Mouse (Mus musculus) embryonic stem cell, embryonic (primary cell): ENCODE data around the gene Chrm3.

Experiments used
- CTCF ChIA-PET, 4 experiments: fragments of 300-600 bp in 2 of 4; fragments of 350-600 bp in 2 of 4; sonication (Branson Sonifier 250); formaldehyde crosslinking; loops; one replicate each; lab custom pipeline; 2022; ENCODE audit warnings: inconsistent platforms in 2 of 4; lab: Charles Lee
- POLR2A ChIA-PET, 4 experiments: fragments of 300-600 bp in 2 of 4; fragments of 350-600 bp in 2 of 4; sonication (Branson Sonifier 250); formaldehyde crosslinking; loops; one replicate each; lab custom pipeline; 2022; ENCODE audit warnings: antibody characterized with exemption in 4 of 4, inconsistent platforms in 1 of 4; lab: Charles Lee

The Chrm3 gene

GRCm38 (mm10) chr13:10112211-10112610 lies 248.4 kb downstream of the Chrm3 start:
- POLR2A ChIA-PET: no interaction called here
- CTCF ChIA-PET: no interaction called here

- ChIA-PET CTCF (no interaction called here), POLR2A (interaction anchor here in 1 of 4 experiments (0.6 kb wide), 1 partner anchor 43 kb away, joined by 3 read pairs; no protein-coding TSS in a partner anchor)
These were observed 251.1 kb downstream of the Chrm3 start for GRCm38 (mm10) chr13:10109542-10109941.

- POLR2A ChIA-PET: interaction anchor here in 1 of 4 experiments (0.5 kb wide), 1 partner anchor 734 kb away, joined by 3 read pairs; no protein-coding TSS in a partner anchor
- CTCF ChIA-PET: no interaction called here
These were observed 253.3 kb downstream of the Chrm3 start for GRCm38 (mm10) chr13:10107331-10107730.

- ChIA-PET CTCF (no interaction called here), POLR2A (no interaction called here)
These were observed 269.9 kb downstream of the Chrm3 start for GRCm38 (mm10) chr13:10090778-10091177.

GRCm38 (mm10) chr13:10086336-10086735 lies 274.3 kb downstream of the Chrm3 start:
- ChIA-PET CTCF (no interaction called here), POLR2A (no interaction called here)

- ChIA-PET CTCF (no interaction called here), POLR2A (no interaction called here)
These were observed 278.7 kb downstream of the Chrm3 start for GRCm38 (mm10) chr13:10081896-10082426.

GRCm38 (mm10) chr13:10071165-10071564 lies 289.5 kb downstream of the Chrm3 start:
- CTCF ChIA-PET: interaction anchor here in 2 of 4 experiments (0.5 to 0.6 kb wide), 3 partner anchors 13 to 901 kb away, joined by 3 to 9 read pairs (median 3); no protein-coding TSS in a partner anchor
- POLR2A ChIA-PET: interaction anchor here in 1 of 4 experiments (0.7 kb wide), 1 partner anchor 9 kb away, joined by 3 read pairs; no protein-coding TSS in a partner anchor

GRCm38 (mm10) chr13:10068927-10069580 lies 291.6 kb downstream of the Chrm3 start:
- ChIA-PET CTCF (no interaction called here), POLR2A (no interaction called here)

GRCm38 (mm10) chr13:10066829-10067618 lies 293.6 kb downstream of the Chrm3 start:
- POLR2A ChIA-PET: no interaction called here
- CTCF ChIA-PET: no interaction called here

GRCm38 (mm10) chr13:10065776-10066175 lies 294.9 kb downstream of the Chrm3 start:
- ChIA-PET POLR2A (no interaction called here), CTCF (no interaction called here)

GRCm38 (mm10) chr13:10062681-10063080 lies 298.0 kb downstream of the Chrm3 start:
- CTCF ChIA-PET: no interaction called here
- POLR2A ChIA-PET: no interaction called here

- CTCF ChIA-PET: no interaction called here
- POLR2A ChIA-PET: no interaction called here
These were observed 301.7 kb downstream of the Chrm3 start for GRCm38 (mm10) chr13:10058993-10059392.

GRCm38 (mm10) chr13:10057644-10058198 lies 302.9 kb downstream of the Chrm3 start:
- CTCF ChIA-PET: interaction anchor here in 2 of 4 experiments (0.6 kb wide), 2 partner anchors 44 to 241 kb away, joined by 4 to 6 read pairs; no protein-coding TSS in a partner anchor
- POLR2A ChIA-PET: no interaction called here

GRCm38 (mm10) chr13:10054086-10054485 lies 306.6 kb downstream of the Chrm3 start:
- POLR2A ChIA-PET: no interaction called here

GRCm38 (mm10) chr13:10053301-10053889 lies 307.3 kb downstream of the Chrm3 start:
- POLR2A ChIA-PET: no interaction called here
- CTCF ChIA-PET: no interaction called here

More at GRCm38 (mm10) chr13:10054086-10054485, 306.6 kb downstream of the Chrm3 start:
- CTCF ChIA-PET: no interaction called here

GRCm38 (mm10) chr13:10045651-10046350 lies 314.8 kb downstream of the Chrm3 start:
- POLR2A ChIA-PET: no interaction called here
- CTCF ChIA-PET: interaction anchor here in 1 of 4 experiments (0.6 kb wide), 1 partner anchor 360 kb away, joined by 4 read pairs; no protein-coding TSS in a partner anchor

GRCm38 (mm10) chr13:10044084-10044483 lies 316.6 kb downstream of the Chrm3 start:
- ChIA-PET POLR2A (no interaction called here), CTCF (no interaction called here)

GRCm38 (mm10) chr13:10033570-10034399 lies 326.9 kb downstream of the Chrm3 start:
- CTCF ChIA-PET: no interaction called here

More at GRCm38 (mm10) chr13:10033570-10034399, 326.9 kb downstream of the Chrm3 start:
- POLR2A ChIA-PET: no interaction called here
